Mouse (Mus musculus): ENCODE measurements at regions not wholly inside any gene's neighbourhood (a gene's known extent, or its start where the extent isn't known, plus 50 kb on each side); places are given as distances from the start of the nearest gene placed in this dataset.

DNA sequence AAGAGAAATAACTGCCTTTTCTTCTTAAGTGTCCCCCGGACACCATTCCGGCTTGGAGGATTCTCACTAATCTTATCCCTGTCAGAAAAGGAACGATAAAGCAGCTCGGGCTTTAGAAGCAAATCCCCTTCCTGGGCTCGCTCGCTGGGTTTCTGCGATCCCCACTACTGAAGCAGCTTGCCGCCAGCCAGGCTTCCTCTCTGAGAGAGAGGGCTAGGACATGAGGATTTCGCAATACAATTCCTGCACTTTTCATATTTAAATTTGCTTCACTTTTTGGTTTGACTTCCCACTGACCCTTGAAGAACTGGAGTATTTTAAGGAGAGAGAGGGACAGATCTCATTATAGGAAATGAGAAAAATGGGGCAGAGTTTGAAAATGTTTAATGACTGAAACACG lies 149.4 kb upstream of the Pitx1 start:
- no peak overlapping the region for H3K4me3 ChIP-seq (ENCODE audit: low read depth, low read length)
- TF ChIP-seq CTCF (IDR thresholded peaks at IDR 0.05), result no peak
- no peak overlapping the region for H3K27ac ChIP-seq (ENCODE audit: low read depth, low read length)
- H3K9ac ChIP-seq (replicated peaks; ENCODE audit: low read length, poor library complexity, severe bottlenecking), result no peak overlapping the region
- H3K4me2 ChIP-seq (ENCODE audit: low read depth, low read length, poor library complexity, severe bottlenecking), result no peak overlapping the region
- H3K4me1 ChIP-seq (ENCODE audit: insufficient read depth, low read length), result no peaks in the 10 kb centered on the region
- no peaks in the 10 kb centered on the region for H3K27me3 ChIP-seq (ENCODE audit: insufficient read depth, low read length)
- no peaks in the 10 kb centered on the region for H3K36me3 ChIP-seq (ENCODE audit: insufficient read depth, low read length)
- DNase-seq (ENCODE audit: low spot score) (no peak), ATAC-seq (ENCODE audit: low FRiP score) (no peak)
- no peaks in the 10 kb centered on the region for H3K9me3 ChIP-seq (ENCODE audit: low read length)
- 12% methylated on average over 10 of the region's 10 CpGs for WGBS

DNA sequence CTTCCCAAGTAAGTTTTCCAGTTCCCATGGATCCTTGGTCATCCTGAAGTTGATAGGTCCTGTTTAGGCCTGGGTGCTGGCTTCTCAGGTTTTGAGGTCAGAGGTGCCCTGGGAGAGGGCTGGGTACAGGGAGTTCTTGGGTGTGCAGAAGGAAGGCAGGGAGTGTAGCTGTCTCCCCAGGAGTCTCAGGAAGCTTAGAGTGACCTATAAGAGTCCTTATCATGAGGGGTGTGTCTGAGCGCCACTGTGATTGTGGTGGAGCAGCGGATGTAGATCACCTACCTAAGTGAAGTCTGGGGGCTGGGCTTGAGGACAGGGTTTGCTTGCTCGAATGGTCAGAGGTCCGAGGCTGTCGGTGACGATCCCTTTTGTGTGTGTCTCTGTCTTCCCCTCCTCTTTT lies 148.8 kb upstream of the Pitx1 start:
- Histone ChIP-seq H3K9ac (replicated peaks; ENCODE audit: low read length, poor library complexity, severe bottlenecking) (no peak overlapping the region), H3K27ac (ENCODE audit: low read depth, low read length) (no peak overlapping the region), H3K9me3 (ENCODE audit: low read length) (no peaks in the 10 kb centered on the region), H3K4me2 (ENCODE audit: low read depth, low read length, poor library complexity, severe bottlenecking) (no peak overlapping the region), H3K4me3 (ENCODE audit: low read depth, low read length) (no peak overlapping the region), H3K36me3 (ENCODE audit: insufficient read depth, low read length) (no peaks in the 10 kb centered on the region), H3K4me1 (ENCODE audit: insufficient read depth, low read length) (no peaks in the 10 kb centered on the region), H3K27me3 (ENCODE audit: insufficient read depth, low read length) (no peaks in the 10 kb centered on the region)
- no peak for ATAC-seq (ENCODE audit: low FRiP score)
- no peak for TF ChIP-seq CTCF (IDR thresholded peaks at IDR 0.05)
- DNase-seq (ENCODE audit: low spot score), result no peak
- WGBS, result 35% methylated on average over 6 of the region's 6 CpGs

DNA sequence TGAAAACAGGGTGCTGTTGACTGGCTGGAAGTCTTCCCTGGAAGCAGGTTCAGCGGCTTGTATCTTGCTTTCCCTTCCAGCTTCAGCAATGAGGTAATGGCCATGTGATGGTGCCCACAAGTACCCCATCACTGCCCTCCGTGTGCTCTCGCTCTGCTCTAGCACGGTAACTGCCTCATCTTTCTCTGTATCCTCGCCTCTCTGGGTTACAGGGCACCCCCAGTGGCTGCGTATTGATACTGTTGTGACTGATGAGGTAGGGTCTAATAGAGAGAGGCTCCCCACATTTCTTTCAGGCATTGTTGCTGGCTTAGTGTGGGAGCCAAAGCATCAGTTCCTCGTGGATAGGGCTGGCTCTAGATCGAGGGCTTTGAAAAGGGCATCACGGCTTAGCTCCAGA lies 147.9 kb upstream of the Pitx1 start:
- Histone ChIP-seq H3K9me3 (ENCODE audit: low read length) (no peaks in the 10 kb centered on the region), H3K4me2 (ENCODE audit: low read depth, low read length, poor library complexity, severe bottlenecking) (no peak overlapping the region), H3K4me3 (ENCODE audit: low read depth, low read length) (no peak overlapping the region), H3K27me3 (ENCODE audit: insufficient read depth, low read length) (peaks cover 5% of the 10 kb centered on the region), H3K36me3 (ENCODE audit: insufficient read depth, low read length) (no peaks in the 10 kb centered on the region), H3K27ac (ENCODE audit: low read depth, low read length) (no peak overlapping the region), H3K9ac (replicated peaks; ENCODE audit: low read length, poor library complexity, severe bottlenecking) (no peak overlapping the region), H3K4me1 (ENCODE audit: insufficient read depth, low read length) (no peaks in the 10 kb centered on the region)
- DNase-seq (ENCODE audit: low spot score) (no peak), ATAC-seq (ENCODE audit: low FRiP score) (no peak)
- 49% methylated on average over 9 of the region's 9 CpGs for WGBS
- peak; percentile 51 for TF ChIP-seq CTCF (IDR thresholded peaks at IDR 0.05)

DNA sequence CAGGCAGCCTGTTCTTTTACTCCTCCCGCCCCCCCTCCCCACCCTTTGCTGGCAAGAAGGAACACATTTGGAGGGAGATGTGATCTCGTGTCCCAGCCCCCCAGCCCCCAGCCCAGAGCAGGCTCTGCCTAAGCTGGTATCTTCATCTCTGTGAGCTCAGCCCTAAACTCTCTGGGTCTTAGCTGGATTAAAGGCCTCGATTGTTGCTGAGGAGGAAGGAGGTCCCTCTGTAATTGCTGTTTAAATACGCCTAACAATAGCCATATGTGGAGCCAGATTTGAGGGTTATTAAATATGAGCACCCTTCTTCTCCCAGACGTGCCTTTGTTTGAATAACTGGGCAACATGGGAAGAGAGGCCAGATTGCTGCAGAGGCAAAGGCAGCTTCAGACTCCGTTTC lies 145.0 kb upstream of the Pitx1 start:
- Histone ChIP-seq H3K27ac (ENCODE audit: low read depth, low read length) (no peak overlapping the region), H3K9me3 (ENCODE audit: low read length) (no peaks in the 10 kb centered on the region), H3K4me3 (ENCODE audit: low read depth, low read length) (no peak overlapping the region), H3K9ac (replicated peaks; ENCODE audit: low read length, poor library complexity, severe bottlenecking) (no peak overlapping the region), H3K27me3 (ENCODE audit: insufficient read depth, low read length) (peaks cover 8% of the 10 kb centered on the region), H3K36me3 (ENCODE audit: insufficient read depth, low read length) (no peaks in the 10 kb centered on the region), H3K4me2 (ENCODE audit: low read depth, low read length, poor library complexity, severe bottlenecking) (no peak overlapping the region), H3K4me1 (ENCODE audit: insufficient read depth, low read length) (no peaks in the 10 kb centered on the region)
- no peak for TF ChIP-seq CTCF (IDR thresholded peaks at IDR 0.05)
- no peak for DNase-seq (ENCODE audit: low spot score)
- ATAC-seq (ENCODE audit: low FRiP score), result no peak
- 43% methylated on average over 6 of the region's 6 CpGs for WGBS

DNA sequence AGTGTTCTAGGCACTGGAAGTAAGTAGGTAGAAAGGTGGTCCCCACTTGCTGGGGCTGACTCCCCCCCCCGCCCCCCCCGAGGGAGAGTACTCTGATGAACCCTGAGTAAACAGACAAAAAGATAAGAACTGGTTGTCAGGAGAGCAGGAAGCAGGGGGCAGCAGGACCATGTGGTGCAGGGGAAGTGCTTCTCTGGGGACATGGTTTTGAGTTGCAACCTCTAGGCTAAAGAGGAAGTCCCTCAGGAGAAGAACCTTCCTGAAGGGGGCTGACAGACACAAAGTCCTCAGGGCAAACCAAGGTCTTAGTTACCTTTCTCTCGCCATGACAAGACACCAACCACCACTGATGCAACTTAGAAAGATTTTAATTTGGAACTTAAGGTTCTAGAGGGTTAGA lies 141.9 kb upstream of the Pitx1 start:
- DNase-seq (ENCODE audit: low spot score) (no peak), ATAC-seq (ENCODE audit: low FRiP score) (no peak)
- no peak for TF ChIP-seq CTCF (IDR thresholded peaks at IDR 0.05)
- Histone ChIP-seq H3K27ac (ENCODE audit: low read depth, low read length) (no peak overlapping the region), H3K4me2 (ENCODE audit: low read depth, low read length, poor library complexity, severe bottlenecking) (no peak overlapping the region), H3K9ac (replicated peaks; ENCODE audit: low read length, poor library complexity, severe bottlenecking) (no peak overlapping the region), H3K9me3 (ENCODE audit: low read length) (no peaks in the 10 kb centered on the region), H3K27me3 (ENCODE audit: insufficient read depth, low read length) (peaks cover 8% of the 10 kb centered on the region), H3K4me3 (ENCODE audit: low read depth, low read length) (no peak overlapping the region), H3K36me3 (ENCODE audit: insufficient read depth, low read length) (no peaks in the 10 kb centered on the region), H3K4me1 (ENCODE audit: insufficient read depth, low read length) (no peaks in the 10 kb centered on the region)
- WGBS, result 79% methylated on average over 3 of the region's 3 CpGs

DNA sequence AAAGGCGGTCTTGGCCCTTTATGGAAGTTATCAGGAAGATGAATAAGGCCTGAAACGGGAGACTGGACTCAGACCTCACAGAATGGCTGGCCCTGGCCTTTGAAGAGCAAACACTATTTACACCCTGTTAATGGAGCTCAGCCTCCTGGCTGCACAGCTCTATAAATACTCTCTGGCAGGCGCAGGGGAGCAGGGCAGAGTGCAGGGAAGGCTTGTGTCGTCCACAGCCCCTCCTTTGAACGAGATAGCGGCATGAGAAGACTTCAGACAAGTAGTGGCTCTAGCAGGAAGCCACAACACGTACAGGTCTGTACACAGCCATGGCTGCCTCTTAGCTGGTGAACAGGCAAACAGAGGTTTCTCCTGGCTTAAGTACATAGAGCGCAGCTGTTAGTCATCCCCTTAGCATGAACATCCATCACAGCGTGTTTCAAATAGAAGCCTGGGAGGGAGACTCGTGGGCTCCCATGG lies 141.0 kb upstream of the Pitx1 start:
- Histone ChIP-seq H3K4me1 (ENCODE audit: insufficient read depth, low read length) (no peaks in the 10 kb centered on the region), H3K36me3 (ENCODE audit: insufficient read depth, low read length) (no peaks in the 10 kb centered on the region), H3K9me3 (ENCODE audit: low read length) (no peaks in the 10 kb centered on the region), H3K4me3 (ENCODE audit: low read depth, low read length) (no peak overlapping the region), H3K27me3 (ENCODE audit: insufficient read depth, low read length) (peaks cover 8% of the 10 kb centered on the region), H3K27ac (ENCODE audit: low read depth, low read length) (no peak overlapping the region), H3K4me2 (ENCODE audit: low read depth, low read length, poor library complexity, severe bottlenecking) (no peak overlapping the region), H3K9ac (replicated peaks; ENCODE audit: low read length, poor library complexity, severe bottlenecking) (no peak overlapping the region; the same call in 1 of the 2 replicates)
- ATAC-seq (ENCODE audit: low FRiP score) (no peak), DNase-seq (ENCODE audit: low spot score) (no peak)
- WGBS, result 49% methylated on average over 10 of the region's 10 CpGs
- TF ChIP-seq CTCF (IDR thresholded peaks at IDR 0.05), result no peak

All from midbrain, postnatal 0 days (tissue).